Mouse (Mus musculus) bone marrow macrophage, adult 2 months (primary cell): ENCODE results near the gene Trpc5. TPM values are rescaled to one million over a fixed set of nuclear protein-coding genes. Genes with fewer than 3 reads are reported as not detected.

Experiments
- H3K27ac ChIP-seq: 2 replicates; pipeline ENCODE4 v1.5.1; 2012; ENCODE audit warnings: low read depth, low read length; ENCODE audit not compliant: insufficient read depth
- H3K4me1 ChIP-seq: 2 replicates; pipeline ENCODE4 v1.6.1; 2012; ENCODE audit warnings: low read length; ENCODE audit not compliant: control insufficient read depth, insufficient read depth
- H3K4me3 ChIP-seq: 2 replicates; pipeline ENCODE4 v1.5.1; 2012; ENCODE audit warnings: mild to moderate bottlenecking, low read length, moderate library complexity; ENCODE audit not compliant: insufficient read depth
- CTCF ChIP-seq: IDR thresholded peaks from 2 replicates; pipeline ENCODE4 v1.5.1; 2012; ENCODE audit warnings: low read depth, mild to moderate bottlenecking, low read length, moderate library complexity
- POLR2A ChIP-seq: IDR thresholded peaks from 2 replicates; pipeline ENCODE4 v1.6.1; 2012; ENCODE audit warnings: mild to moderate bottlenecking, low read depth, low read length, borderline replicate concordance
- polyA plus RNA-seq: library from polyadenylated mRNA; stranded (reverse); fragments of >200 nt; gene quantifications from 2 replicates; pipeline ENCODE4 v1.2.4, GENCODE M21; 2012; ENCODE audit not compliant: missing spikeins, insufficient read depth, insufficient read length

The Trpc5 gene
- polyA plus RNA-seq, 1 experiment = not detected

DNA sequence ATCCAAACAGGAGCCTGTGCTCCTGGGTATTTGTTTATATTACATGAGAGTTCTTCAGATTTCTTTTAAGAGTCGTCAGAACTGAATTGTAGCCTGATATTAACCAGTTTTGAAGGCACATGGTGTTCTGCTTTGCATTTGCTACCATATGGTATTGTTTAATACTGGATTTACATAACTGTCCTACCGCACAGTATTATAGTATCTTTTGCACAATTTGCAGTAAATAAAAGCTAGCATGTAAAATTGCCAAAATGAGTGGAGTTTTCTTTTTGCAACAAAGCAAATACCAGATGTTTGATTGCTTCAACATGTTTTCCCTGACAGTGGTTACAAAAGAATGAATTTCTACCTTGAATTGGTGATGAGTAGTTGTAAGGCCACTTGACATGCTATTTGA lies 313.8 kb downstream of the Trpc5 start:
- Histone ChIP-seq H3K27ac (no peak overlapping the region), H3K4me1 (no peaks in the 10 kb centered on the region), H3K4me3 (no peak overlapping the region)
- TF ChIP-seq CTCF = no peak
- no peak for TF ChIP-seq POLR2A

DNA sequence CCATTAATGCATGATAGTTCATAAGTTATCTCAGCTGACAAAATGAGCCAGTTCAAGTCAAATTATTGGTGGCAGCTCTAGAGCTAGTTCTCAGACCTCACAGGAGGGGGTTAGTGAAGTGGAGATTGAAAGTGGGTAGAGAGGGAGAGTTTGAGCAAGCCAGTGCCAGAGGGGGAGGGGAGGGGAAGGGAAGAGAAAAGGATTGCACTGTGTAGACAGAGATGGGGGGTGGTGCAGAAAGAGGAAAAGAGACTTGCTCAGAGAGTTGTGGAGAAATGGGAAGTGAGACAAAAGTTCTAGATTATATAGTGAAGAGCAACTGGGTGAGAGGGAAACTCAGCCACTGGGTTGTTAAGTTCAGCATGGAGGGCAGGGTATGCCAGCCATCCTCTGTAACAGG lies 349.6 kb downstream of the Trpc5 start:
- H3K4me1 ChIP-seq = peaks cover 2% of the 10 kb centered on the region; the same call in 1 of the 2 replicates
- no peak overlapping the region for H3K4me3 ChIP-seq
- 0 out of 2 replicates have a peak overlapping the region, but pooled peaks have one; percentile 6 for H3K27ac ChIP-seq
- no peak for TF ChIP-seq CTCF
- no peak for TF ChIP-seq POLR2A

DNA sequence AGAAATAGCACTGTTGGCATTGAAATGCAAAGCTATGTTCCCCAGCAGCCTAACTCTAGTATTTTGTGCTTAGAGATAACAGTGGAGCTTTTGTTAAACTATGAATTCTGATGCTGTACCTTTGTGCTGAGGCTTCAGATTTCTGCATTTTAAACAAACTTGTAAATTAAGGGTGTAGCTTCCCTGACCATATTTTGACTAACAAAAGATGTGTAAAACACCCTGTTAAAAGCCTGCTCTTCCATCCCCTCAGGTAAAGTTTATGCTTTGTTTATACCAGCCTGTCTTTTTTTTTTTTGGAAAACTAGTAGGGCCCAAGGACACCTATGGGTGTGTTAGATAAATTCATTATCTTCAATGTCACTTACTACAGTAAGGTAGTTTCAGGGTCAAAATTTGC lies 350.0 kb downstream of the Trpc5 start:
- no peak overlapping the region for H3K4me3 ChIP-seq
- H3K27ac ChIP-seq = no peak overlapping the region
- TF ChIP-seq CTCF = no peak
- H3K4me1 ChIP-seq = peaks cover 2% of the 10 kb centered on the region; the same call in 1 of the 2 replicates

DNA sequence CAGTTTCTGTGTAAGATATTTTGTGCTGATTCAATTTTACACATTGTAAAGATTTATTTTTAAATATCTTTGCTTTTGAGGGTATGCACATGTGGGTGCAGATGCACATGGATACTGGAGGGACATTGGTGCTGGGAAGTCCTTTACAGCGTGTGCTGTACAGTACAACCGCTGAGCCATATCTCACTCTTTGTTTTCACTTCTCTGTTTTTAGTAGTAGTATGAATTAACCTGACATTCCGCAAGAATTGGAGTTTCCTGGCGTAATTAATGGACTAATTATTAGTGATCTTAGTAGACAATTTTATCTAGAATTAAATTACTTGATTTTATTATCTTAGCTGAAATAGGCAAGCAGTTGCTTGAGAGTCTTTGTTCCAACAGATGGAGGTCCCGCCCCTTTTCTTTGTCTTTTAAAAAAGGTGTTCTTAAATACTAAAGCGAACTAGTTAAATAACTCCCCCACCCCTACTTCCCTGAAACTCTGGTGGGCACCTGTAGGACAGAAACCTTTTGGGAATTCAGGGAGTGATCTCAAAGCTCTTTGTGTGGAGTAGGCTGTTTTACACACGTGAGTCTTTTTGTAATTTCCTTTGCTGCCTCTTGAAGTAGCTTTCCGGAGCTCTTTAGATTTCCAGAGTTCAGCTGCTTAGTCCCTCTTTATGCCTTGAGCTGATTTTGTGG lies 352.5 kb downstream of the Trpc5 start:
- Histone ChIP-seq H3K4me3 (no peak overlapping the region), H3K27ac (no peak overlapping the region), H3K4me1 (peaks cover 2% of the 10 kb centered on the region; the same call in 1 of the 2 replicates)
- TF ChIP-seq CTCF (no peak), POLR2A (no peak)

Other genes starting within 250 kb of the Trpc5 start
- not detected in 2 replicates for gene Trpc5os, start 231.6 kb downstream of the Trpc5 start, polyA plus RNA-seq
- not detected in 2 replicates for gene Rtl4, start 727 bp upstream of the Trpc5 start, polyA plus RNA-seq